Mouse (Mus musculus) embryonic fibroblast, embryonic 13.5 days (primary cell): ENCODE measurements around the gene Otub1.

ENCODE experiments used
- CTCF ChIP-seq: IDR thresholded peaks from 2 replicates; pipeline ENCODE4 v1.5.1; 2011; ENCODE audit warnings: mild to moderate bottlenecking, control low read depth, low read length, moderate library complexity, borderline replicate concordance; ENCODE audit not compliant: insufficient read depth
- POLR2A ChIP-seq: IDR thresholded peaks from 2 replicates; pipeline ENCODE4 v1.6.1; 2011; ENCODE audit warnings: low read depth, mild to moderate bottlenecking, control low read depth, low read length, moderate library complexity

DNA sequence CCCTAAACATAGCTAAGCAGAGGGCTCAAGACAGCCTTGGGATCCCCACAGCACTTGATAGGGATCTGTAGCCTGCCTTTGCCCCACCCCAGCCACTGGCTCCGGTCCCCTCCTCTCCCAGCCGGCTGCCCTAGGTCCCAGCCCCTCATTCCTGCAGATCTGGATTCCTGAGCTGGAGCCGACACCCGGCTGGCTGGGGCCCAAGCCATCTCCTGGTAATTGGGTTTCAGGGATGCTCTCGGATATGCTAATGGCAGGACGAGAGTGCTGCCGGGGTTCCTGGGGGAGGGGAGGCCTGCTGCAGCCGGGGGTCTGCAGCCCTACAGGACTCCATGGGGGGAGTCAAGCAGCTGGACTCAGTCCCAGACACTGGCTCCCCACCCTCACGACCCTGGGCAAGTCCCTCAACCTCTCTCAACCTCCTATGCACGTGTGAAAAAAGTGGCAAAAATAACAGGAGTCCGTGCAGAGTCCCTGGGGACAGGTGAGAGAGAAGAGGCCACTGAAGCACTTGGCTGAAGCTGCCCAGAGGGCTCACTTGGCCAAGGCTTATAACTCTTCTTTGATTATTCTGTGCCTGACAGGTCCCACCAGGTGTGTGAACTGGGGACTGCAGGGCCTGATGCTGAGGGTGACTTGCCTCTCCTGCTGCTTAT is 29.9 kb downstream of the Otub1 start:
- TF ChIP-seq CTCF (no peak), POLR2A (no peak)
